In genomic region chr2:52072065-52072490, GRCm38 (mm10) we compare ENCODE assay signal across 7 mouse cellular contexts. TPM values are rescaled to one million over a fixed set of nuclear protein-coding genes. Genes with fewer than 3 reads are reported as not detected.
A peak's percentile ranks its signal among the peaks of the same experiment; 100 is the strongest.
DNase-seq lines count a peak whose midpoint lies in the region; ATAC-seq and TF ChIP-seq lines count a peak whose summit lies in the region.

No protein-coding gene starts in this region.

- H3K4me1 ChIP-seq in spleen, adult 2 months (ENCODE audit: control insufficient read depth, insufficient read depth, insufficient read length): no peaks in the 10 kb centered on the region
- H3K4me1 ChIP-seq in embryonic facial prominence, embryonic 11.5 days (ENCODE audit: control insufficient read depth, insufficient read depth, low read length): no peaks in the 10 kb centered on the region
- H3K4me1 ChIP-seq in hindbrain, postnatal 0 days (ENCODE audit: insufficient read depth, low read length): no peaks in the 10 kb centered on the region

- no peak for TF ChIP-seq CTCF in spleen, adult 2 months (IDR thresholded peaks at IDR 0.05; ENCODE audit: extremely low read depth, insufficient read depth, insufficient read length, insufficient replicate concordance)
- no peak for TF ChIP-seq CTCF in hindbrain, postnatal 0 days (IDR thresholded peaks at IDR 0.05; ENCODE audit: low read depth)

- H3K9me3 ChIP-seq in embryonic facial prominence, embryonic 11.5 days (replicated peaks; ENCODE audit: control insufficient read depth, low read length): no peaks in the 10 kb centered on the region
- no peaks in the 10 kb centered on the region for H3K9me3 ChIP-seq in hindbrain, postnatal 0 days (ENCODE audit: low read length)

- H3K27me3 ChIP-seq in spleen, adult 2 months (ENCODE audit: control insufficient read depth, insufficient read depth, low read length): no peaks in the 10 kb centered on the region
- no peaks in the 10 kb centered on the region for H3K27me3 ChIP-seq in embryonic facial prominence, embryonic 11.5 days (ENCODE audit: control insufficient read depth, insufficient read depth, low read length)
- no peaks in the 10 kb centered on the region for H3K27me3 ChIP-seq in hindbrain, postnatal 0 days (ENCODE audit: insufficient read depth, low read length)

- peaks cover 2% of the 10 kb centered on the region for H3K36me3 ChIP-seq in spleen, adult 2 months (ENCODE audit: control insufficient read depth, insufficient read depth, low read length)
- peaks cover 3% of the 10 kb centered on the region for H3K36me3 ChIP-seq in embryonic facial prominence, embryonic 11.5 days (replicated peaks; ENCODE audit: control insufficient read depth, insufficient read depth, low read depth, low read length)
- no peaks in the 10 kb centered on the region for H3K36me3 ChIP-seq in hindbrain, postnatal 0 days (ENCODE audit: insufficient read depth, low read length)

- no peak for DNase-seq in spleen, adult 2 months (ENCODE audit: low read depth in 1 of 2, low spot score in 2 of 2)
- no peak for DNase-seq in spleen, postnatal 36 days (ENCODE audit: low spot score in 2 of 2)
- DNase-seq in embryonic facial prominence, embryonic 11.5 days (ENCODE audit: low spot score): peak; percentile 56
- DNase-seq in hindbrain, postnatal 0 days (ENCODE audit: low spot score): peak; percentile 13
- no peak for DNase-seq in spleen, adult 18-20 months

- ATAC-seq in embryonic facial prominence, embryonic 11.5 days (replicated peaks; ENCODE audit: insufficient number of reproducible peaks, low FRiP score, low TSS enrichment, low read depth): peak; percentile 32
- ATAC-seq in hindbrain, postnatal 0 days: peak; percentile 21
- ATAC-seq in megakaryocyte-erythroid progenitor cell, adult 5-6 weeks (replicated peaks; ENCODE audit: low FRiP score, low TSS enrichment, poor library complexity, severe bottlenecking): peak; percentile 7
- no peak for ATAC-seq in frontal cortex, adult (ENCODE audit: low TSS enrichment)

- H3K4me2 ChIP-seq in embryonic facial prominence, embryonic 11.5 days (ENCODE audit: low read depth, low read length): peak overlapping the region; percentile 63
- H3K4me2 ChIP-seq in hindbrain, postnatal 0 days (ENCODE audit: low read depth, low read length): peak overlapping the region; percentile 78

- 41% methylated on average over 10 of the region's 10 CpGs for WGBS in spleen, adult 2 months
- 2% methylated on average over 10 of the region's 10 CpGs for WGBS in embryonic facial prominence, embryonic 11.5 days
- WGBS in hindbrain, postnatal 0 days: 2% methylated on average over 10 of the region's 10 CpGs

- peak overlapping the region; percentile 96 for H3K9ac ChIP-seq in embryonic facial prominence, embryonic 11.5 days (replicated peaks; ENCODE audit: low read length)
- peak overlapping the region; percentile 72 for H3K9ac ChIP-seq in hindbrain, postnatal 0 days (replicated peaks; ENCODE audit: low read length)

- H3K4me3 ChIP-seq in spleen, adult 2 months (ENCODE audit: extremely low read depth, insufficient read depth, insufficient read length): peak overlapping the region; percentile 92; the same call in 1 of the 2 replicates
- H3K4me3 ChIP-seq in embryonic facial prominence, embryonic 11.5 days (ENCODE audit: low read depth, low read length): peak overlapping the region; percentile 99
- peak overlapping the region; percentile 75 for H3K4me3 ChIP-seq in hindbrain, postnatal 0 days (ENCODE audit: low read length)

- TF ChIP-seq POLR2A in spleen, adult 2 months (IDR thresholded peaks at IDR 0.05; ENCODE audit: low read depth, low read length): no peak

- peak overlapping the region; percentile 23; the same call in 1 of the 2 replicates for H3K27ac ChIP-seq in spleen, adult 2 months (ENCODE audit: insufficient read depth, low read length)
- H3K27ac ChIP-seq in embryonic facial prominence, embryonic 11.5 days (replicated peaks; ENCODE audit: low read depth, low read length): no peak overlapping the region; the same call in 1 of the 2 replicates
- H3K27ac ChIP-seq in hindbrain, postnatal 0 days: peak overlapping the region; percentile 58; the same call in 1 of the 2 replicates

RNA-seq across cellular contexts. Expression of gene Rif1, which starts 0.6 kb away (rescaled TPM):
- 0.85 and 0.86 TPM in 2 replicates for polyA plus RNA-seq in spleen, adult 2 months (2012; rRNA removed)
- 47.1 and 52.9 TPM in 2 replicates for polyA plus RNA-seq in embryonic facial prominence, embryonic 11.5 days (2014; fragmentation: Nextera tagmentation; extraction: Ambion mirVana)
- total RNA-seq in hindbrain, postnatal 0 days (2014; rRNA removed): 17.5 and 26.9 TPM in 2 replicates
- 15.2 and 17.1 TPM in 2 replicates for polyA plus RNA-seq in hindbrain, postnatal 0 days (2015; fragmentation: Nextera tagmentation; extraction: Ambion mirVana)
- 116 and 148 TPM in 2 replicates for total RNA-seq in megakaryocyte-erythroid progenitor cell, adult 5-6 weeks (2014; fragmentation: Nextera tagmentation)
- total RNA-seq in megakaryocyte-erythroid progenitor cell, adult 5-6 weeks (2017): 166 and 170 TPM in 2 replicates

RNA-seq across cellular contexts. Expression of gene Tnfaip6, which starts 34.3 kb away (rescaled TPM):
- 0.07 TPM in 1 of 2 replicates, not detected in the other for polyA plus RNA-seq in spleen, adult 2 months (2012; rRNA removed)
- 62.9 and 68.6 TPM in 2 replicates for polyA plus RNA-seq in embryonic facial prominence, embryonic 11.5 days (2014; fragmentation: Nextera tagmentation; extraction: Ambion mirVana)
- 3.0 and 3.2 TPM in 2 replicates for total RNA-seq in hindbrain, postnatal 0 days (2014; rRNA removed)
- 5.8 TPM in 2 replicates for polyA plus RNA-seq in hindbrain, postnatal 0 days (2015; fragmentation: Nextera tagmentation; extraction: Ambion mirVana)
- total RNA-seq in megakaryocyte-erythroid progenitor cell, adult 5-6 weeks (2014; fragmentation: Nextera tagmentation): not detected in 2 replicates
- total RNA-seq in megakaryocyte-erythroid progenitor cell, adult 5-6 weeks (2017): not detected in 2 replicates

Comparison
In these comparisons a context has a peak if more than half of its experiments do, and no peak if none do; other contexts are left out.
1. DNase-seq: peak in embryonic facial prominence, embryonic 11.5 days (single experiment) and hindbrain, postnatal 0 days (single experiment); none in spleen, adult 2 months (0 of 2), spleen, postnatal 36 days (0 of 2) and spleen, adult 18-20 months (0 of 2).
2. Peak in every context shown above with its lines, with median percentiles within 50 percentile points of each other: H3K4me3 ChIP-seq.